Mouse (Mus musculus) CH12.LX (cell line): Measurements from ENCODE around the gene Gm8439. TPM values are rescaled to one million over a fixed set of nuclear protein-coding genes. Genes with fewer than 3 reads are reported as not detected.
A peak's percentile ranks its signal among the peaks of the same experiment; 100 is the strongest.

Experiments
- DNase-seq: peaks from one replicate; pipeline ENCODE4 v3.0.0-alpha.2; 2013; ENCODE audit errors: extremely low read depth
- H3K27ac ChIP-seq: 2 replicates; pipeline ENCODE4 v1.5.1; 2012; ENCODE audit warnings: low read depth, mild to moderate bottlenecking, control low read depth, moderate library complexity; ENCODE audit not compliant: insufficient read depth
- H3K27me3 ChIP-seq: replicated peaks from 2 replicates; pipeline ENCODE3; 2012; ENCODE audit warnings: inconsistent platforms
- H3K36me3 ChIP-seq, 2 experiments: replicated peaks in 1 of 2; 2 replicates each; pipeline versions ENCODE3 to v1.6.1; 2012; ENCODE audit warnings: inconsistent platforms in 1 of 2, low read length in 1 of 2, mild to moderate bottlenecking in 1 of 2, mixed read lengths in 1 of 2, moderate library complexity in 1 of 2; ENCODE audit not compliant: control insufficient read depth in 1 of 2, insufficient read depth in 1 of 2
- H3K4me1 ChIP-seq, 2 experiments: 2 replicates each; pipeline ENCODE4 v1.6.1; 2012; ENCODE audit warnings: inconsistent platforms in 1 of 2, moderate library complexity in 1 of 2; ENCODE audit not compliant: insufficient read depth in 2 of 2, control insufficient read depth in 1 of 2
- H3K4me2 ChIP-seq: 2 replicates; pipeline ENCODE4 v1.6.1; 2012; ENCODE audit warnings: low read depth, mild to moderate bottlenecking, control low read depth; ENCODE audit not compliant: poor library complexity, insufficient read depth, severe bottlenecking
- H3K4me3 ChIP-seq, 3 experiments: fragments of 150-350 bp in 1 of 3; sonication (generic) in 1 of 3; replicated peaks in 1 of 3; 2 replicates each; pipeline versions ENCODE3 to v1.5.1; 2011 to 2012; ENCODE audit warnings: low read depth in 2 of 3, low read length in 2 of 3, mild to moderate bottlenecking in 2 of 3, moderate library complexity in 2 of 3, control low read depth in 1 of 3, improper control_type of control experiment in 1 of 3, inconsistent platforms in 1 of 3, mixed read lengths in 1 of 3; ENCODE audit not compliant: poor library complexity in 1 of 3
- H3K79me2 ChIP-seq: replicated peaks from 2 replicates; pipeline ENCODE4 v1.6.1; 2012; ENCODE audit warnings: mild to moderate bottlenecking, moderate library complexity; ENCODE audit not compliant: control insufficient read depth, poor library complexity, insufficient read depth, severe bottlenecking; ENCODE audit errors: extremely low read depth
- H3K9ac ChIP-seq: 2 replicates; pipeline ENCODE4 v1.6.1; 2012; ENCODE audit warnings: low read depth, mild to moderate bottlenecking, control low read depth, moderate library complexity; ENCODE audit not compliant: insufficient read depth
- H3K9me3 ChIP-seq: replicated peaks from 2 replicates; pipeline ENCODE3; 2012; ENCODE audit warnings: low read length, inconsistent platforms, mixed read lengths
- CHD2 ChIP-seq: IDR thresholded peaks from 2 replicates; pipeline ENCODE4 v1.6.1; 2011; ENCODE audit warnings: low read length, improper control_type of control experiment
- CTCF ChIP-seq, 2 experiments: IDR thresholded peaks in 1 of 2; conservative IDR thresholded peaks in 1 of 2; 2 replicates each; pipeline ENCODE4 v1.5.1; 2011 to 2012; ENCODE audit warnings: low read depth in 2 of 2, low read length in 2 of 2, improper control_type of control experiment in 1 of 2, inconsistent platforms in 1 of 2, mild to moderate bottlenecking in 1 of 2, moderate library complexity in 1 of 2
- HCFC1 ChIP-seq: IDR thresholded peaks from 2 replicates; pipeline ENCODE4 v1.6.1; 2012; ENCODE audit warnings: low read depth, mild to moderate bottlenecking, inconsistent platforms, low read length, improper control_type of control experiment
- IRF4 ChIP-seq: IDR thresholded peaks from 2 replicates; pipeline ENCODE4 v1.6.1; 2014; ENCODE audit warnings: low read depth, mild to moderate bottlenecking, inconsistent platforms, low read length, improper control_type of control experiment
- JUN ChIP-seq: IDR thresholded peaks from 2 replicates; pipeline ENCODE4 v1.6.1; 2011; ENCODE audit warnings: low read depth, mild to moderate bottlenecking, low read length, improper control_type of control experiment, moderate library complexity; ENCODE audit not compliant: insufficient read depth
- KAT2A ChIP-seq: IDR thresholded peaks from 2 replicates; pipeline ENCODE4 v1.6.1; 2012; ENCODE audit warnings: low read length, improper control_type of control experiment, inconsistent platforms; ENCODE audit not compliant: insufficient replicate concordance
- MAX ChIP-seq: IDR thresholded peaks from 2 replicates; pipeline ENCODE4 v1.6.1; 2011; ENCODE audit warnings: low read length, improper control_type of control experiment
- MEF2A ChIP-seq: IDR thresholded peaks from 2 replicates; pipeline ENCODE4 v1.6.1; 2014; ENCODE audit warnings: low read depth, mild to moderate bottlenecking, inconsistent platforms, low read length, improper control_type of control experiment, borderline replicate concordance
- NELFE ChIP-seq: IDR thresholded peaks from 2 replicates; pipeline ENCODE4 v1.6.1; 2011; ENCODE audit warnings: low read depth, low read length, improper control_type of control experiment
- NRF1 ChIP-seq: IDR thresholded peaks from 2 replicates; pipeline ENCODE4 v1.6.1; 2014; ENCODE audit warnings: low read depth, mild to moderate bottlenecking, inconsistent platforms, low read length, improper control_type of control experiment, moderate library complexity
- POLR2A ChIP-seq: IDR thresholded peaks from 2 replicates; pipeline ENCODE4 v1.6.1; 2011; ENCODE audit warnings: low read depth, mild to moderate bottlenecking, improper control_type of control experiment, low read length
- RCOR1 ChIP-seq: conservative IDR thresholded peaks from 2 replicates; pipeline ENCODE4 v1.6.1; 2012; ENCODE audit warnings: low read depth, mild to moderate bottlenecking, inconsistent platforms, low read length, improper control_type of control experiment
- SIN3A ChIP-seq: IDR thresholded peaks from 2 replicates; pipeline ENCODE4 v1.6.1; 2012; ENCODE audit warnings: low read length, improper control_type of control experiment, inconsistent platforms
- TBP ChIP-seq: conservative IDR thresholded peaks from 2 replicates; pipeline ENCODE4 v1.6.1; 2011; ENCODE audit warnings: low read depth, low read length, improper control_type of control experiment
- TCF12 ChIP-seq: IDR thresholded peaks from 2 replicates; pipeline ENCODE4 v1.6.1; 2014; ENCODE audit warnings: low read depth, mild to moderate bottlenecking, inconsistent platforms, low read length, improper control_type of control experiment
- USF1 ChIP-seq: IDR thresholded peaks from 2 replicates; pipeline ENCODE4 v1.6.1; 2014; ENCODE audit warnings: low read depth, mild to moderate bottlenecking, inconsistent platforms, low read length, improper control_type of control experiment
- ZC3H11A ChIP-seq: IDR thresholded peaks from 2 replicates; pipeline ENCODE4 v1.6.1; 2012; ENCODE audit warnings: low read depth, mild to moderate bottlenecking, inconsistent platforms, low read length, improper control_type of control experiment
- ZKSCAN1 ChIP-seq: IDR thresholded peaks from 2 replicates; pipeline ENCODE4 v1.6.1; 2012; ENCODE audit warnings: low read depth, inconsistent platforms, low read length, improper control_type of control experiment, borderline replicate concordance
- ZNF384 ChIP-seq: IDR thresholded peaks from 2 replicates; pipeline ENCODE4 v1.6.1; 2012; ENCODE audit warnings: low read depth, low read length, improper control_type of control experiment, inconsistent platforms
- dilution Hi-C: fragments of 300-500 bp; cut with MboI; formaldehyde crosslinking; loops from 2 replicates; pipeline ENCODE4 v1.14.3; 2020; ENCODE audit warnings: low sequenced_read_pairs; ENCODE audit not compliant: extremely low pct_unique_long_range_greater_than_20kb, extremely low pct_ligation_motif_present
- in situ Hi-C: fragments of 300-500 bp; cut with MboI; formaldehyde crosslinking; loops from 3 replicates; pipeline ENCODE4 v1.14.3; 2019; ENCODE audit warnings: low sequenced_read_pairs, low pct_ligation_motif_present, low pct_unique_long_range_greater_than_20kb, mixed read lengths
- polyA plus RNA-seq: library from polyadenylated mRNA; unstranded; fragments of >175 nt; gene quantifications from 2 replicates; pipeline ENCODE4 v1.2.1, GENCODE M21; 2012; ENCODE audit warnings: low read depth; ENCODE audit not compliant: insufficient read length
- total RNA-seq, 2 experiments: library from RNA; depleted of rRNA; stranded (reverse); fragments of 300-350 nt in 1 of 2; fragments of >200 nt in 1 of 2; gene quantifications; 2 replicates each; pipeline ENCODE4 v1.2.3; 2012 to 2014

Gene Gm8439
- total and polyA plus RNA-seq, 3 experiments: not detected

- Histone ChIP-seq H3K9ac (peak overlapping the region; percentile 95), H3K79me2 (peaks cover 30% of the 10 kb centered on the region), H3K27me3 (peaks cover 7% of the 10 kb centered on the region), H3K4me1 (peaks cover 0 to 36% of the 10 kb centered on the region in 2 experiments; a peak in 2 of 4 replicates), H3K9me3 (no peaks in the 10 kb centered on the region), H3K27ac (no peak overlapping the region), H3K4me3 (peak overlapping the region; percentile 77 to 82 (median 81)), H3K4me2 (peak overlapping the region; percentile 90), H3K36me3 (peaks cover 0 to 8% of the 10 kb centered on the region in 2 experiments)
- dilution Hi-C loops: no loop called here
- in situ Hi-C loops: no loop called here
- no peak for DNase-seq
- no peak for TF ChIP-seq ZNF384
- no peak for TF ChIP-seq MAX
- TF ChIP-seq IRF4: no peak
- no peak; the same call in 1 of the 2 replicates for TF ChIP-seq NRF1
- TF ChIP-seq MEF2A: no peak
- TF ChIP-seq ZC3H11A: no peak
- TF ChIP-seq POLR2A: no peak
- no peak for TF ChIP-seq NELFE
- TF ChIP-seq HCFC1: no peak
- TF ChIP-seq RCOR1: no peak
- no peak for TF ChIP-seq USF1
- no peak for TF ChIP-seq CHD2
- no peak for TF ChIP-seq ZKSCAN1
- no peak for TF ChIP-seq TBP
- no peak for TF ChIP-seq TCF12
- TF ChIP-seq JUN: no peak
- TF ChIP-seq CTCF (conservative IDR thresholded peaks at IDR 0.05 in 1 of 2, IDR thresholded peaks at IDR 0.05 in 1 of 2; ENCODE audit: low read depth in 2 of 2, low read length in 2 of 2): no peak
- TF ChIP-seq SIN3A: no peak
Measured at GRCm38 (mm10) chr4:120570438-120571069, 18.0 kb upstream of the Gm8439 start.

GRCm38 (mm10) chr4:120571070-120571464 is 17.5 kb upstream of the Gm8439 start:
- TF ChIP-seq NRF1 (no peak), KAT2A (no peak)
- TF ChIP-seq, all 38 proteins: peak for 0
- Histone ChIP-seq H3K79me2 (peaks cover 30% of the 10 kb centered on the region), H3K27me3 (peaks cover 7% of the 10 kb centered on the region), H3K36me3 (peaks cover 0 to 5% of the 10 kb centered on the region in 2 experiments), H3K4me1 (peaks cover 0 to 31% of the 10 kb centered on the region in 2 experiments; a peak in 2 of 4 replicates), H3K27ac (no peak overlapping the region), H3K9me3 (no peaks in the 10 kb centered on the region), H3K4me2 (no peak overlapping the region), H3K9ac (no peak overlapping the region; the same call in 1 of the 2 replicates), H3K4me3 (no peak overlapping the region)
- in situ Hi-C loops: no loop called here
- dilution Hi-C loops: no loop called here
- no peak for DNase-seq
